Mouse (Mus musculus) MEL (cell line): ENCODE data around the gene Marcks. TPM values are rescaled to one million over a fixed set of nuclear protein-coding genes. Genes with fewer than 3 reads are reported as not detected.

ENCODE experiments used
- DNase-seq: peaks from one replicate; pipeline ENCODE4 v3.0.0; 2011; ENCODE audit warnings: low read depth, low spot score
- H3K27ac ChIP-seq: 2 replicates; pipeline ENCODE4 v1.5.1; 2012; ENCODE audit warnings: low read depth, mild to moderate bottlenecking, control low read depth, low read length, moderate library complexity; ENCODE audit not compliant: control insufficient read depth
- H3K27me3 ChIP-seq, 2 experiments: fragments of 150-350 bp in 1 of 2; sonication (generic) in 1 of 2; 2 replicates each; pipeline ENCODE4 v1.6.1; 2012; ENCODE audit warnings: low read length in 2 of 2, mild to moderate bottlenecking in 2 of 2, improper control_type of control experiment in 1 of 2, moderate library complexity in 1 of 2; ENCODE audit not compliant: insufficient read depth in 2 of 2, control insufficient read depth in 1 of 2
- H3K36me3 ChIP-seq, 2 experiments: 2 replicates each; pipeline ENCODE4 v1.6.1; 2012 to 2014; ENCODE audit warnings: low read length in 2 of 2, improper control_type of control experiment in 1 of 2, inconsistent platforms in 1 of 2, mild to moderate bottlenecking in 1 of 2; ENCODE audit not compliant: insufficient read depth in 2 of 2, control insufficient read depth in 1 of 2
- H3K4me1 ChIP-seq, 2 experiments: fragments of 150-350 bp in 1 of 2; sonication (generic) in 1 of 2; 2 replicates each; pipeline ENCODE4 v1.6.1; 2012; ENCODE audit warnings: low read length in 2 of 2, improper control_type of control experiment in 1 of 2, mild to moderate bottlenecking in 1 of 2; ENCODE audit not compliant: insufficient read depth in 2 of 2, control insufficient read depth in 1 of 2
- H3K4me3 ChIP-seq, 2 experiments: fragments of 150-350 bp in 1 of 2; sonication (generic) in 1 of 2; 2 replicates each; pipeline ENCODE4 v1.5.1; 2012; ENCODE audit warnings: low read depth in 2 of 2, low read length in 2 of 2, mild to moderate bottlenecking in 2 of 2, moderate library complexity in 2 of 2, control low read depth in 1 of 2, improper control_type of control experiment in 1 of 2; ENCODE audit not compliant: control insufficient read depth in 1 of 2, insufficient read depth in 1 of 2
- H3K79me2 ChIP-seq: 2 replicates; pipeline ENCODE4 v1.6.1; 2012; ENCODE audit warnings: mild to moderate bottlenecking, low read length, moderate library complexity; ENCODE audit not compliant: control insufficient read depth, poor library complexity, insufficient read depth
- H3K9ac ChIP-seq: 2 replicates; pipeline ENCODE4 v1.6.1; 2012; ENCODE audit warnings: low read depth, mild to moderate bottlenecking, control low read depth, low read length, moderate library complexity; ENCODE audit not compliant: control insufficient read depth, poor library complexity, severe bottlenecking
- H3K9me3 ChIP-seq: fragments of 150-350 bp; sonication (generic); replicated peaks from 2 replicates; pipeline ENCODE4 v1.6.1; 2012; ENCODE audit warnings: mild to moderate bottlenecking, low read length, improper control_type of control experiment, moderate library complexity; ENCODE audit not compliant: insufficient read depth
- BHLHE40 ChIP-seq: IDR thresholded peaks from 2 replicates; pipeline ENCODE4 v1.6.1; 2012; ENCODE audit warnings: low read depth, mild to moderate bottlenecking, inconsistent platforms, low read length, improper control_type of control experiment, borderline replicate concordance
- CHD2 ChIP-seq: IDR thresholded peaks from 2 replicates; pipeline ENCODE4 v1.6.1; 2011; ENCODE audit warnings: low read length, improper control_type of control experiment
- RAD21 ChIP-seq: IDR thresholded peaks from 2 replicates; pipeline ENCODE4 v1.6.1; 2011; ENCODE audit warnings: mild to moderate bottlenecking, low read depth, low read length, improper control_type of control experiment
- SIN3A ChIP-seq: IDR thresholded peaks from 2 replicates; pipeline ENCODE4 v1.6.1; 2012; ENCODE audit warnings: low read length, improper control_type of control experiment, inconsistent platforms
- ZKSCAN1 ChIP-seq: IDR thresholded peaks from 2 replicates; pipeline ENCODE4 v1.6.1; 2012; ENCODE audit warnings: low read depth, mild to moderate bottlenecking, inconsistent platforms, low read length, improper control_type of control experiment, moderate library complexity
- ZMIZ1 ChIP-seq: IDR thresholded peaks from 2 replicates; pipeline ENCODE4 v1.6.1; 2012; ENCODE audit warnings: low read depth, mild to moderate bottlenecking, inconsistent platforms, low read length, improper control_type of control experiment, moderate library complexity
- polyA plus RNA-seq, 2 experiments: library from polyadenylated mRNA; stranded (reverse) in 1 of 2; unstranded in 1 of 2; fragments of >175 nt in 1 of 2; fragments of >200 nt in 1 of 2; gene quantifications; 2 replicates each; pipeline versions ENCODE4 v1.2.1 to v1.2.4; 2012; ENCODE audit warnings: low replicate concordance in 2 of 2, low read depth in 1 of 2; ENCODE audit not compliant: insufficient read length in 2 of 2, insufficient read depth in 1 of 2, missing spikeins in 1 of 2
- total RNA-seq: library from RNA; depleted of rRNA; stranded (reverse); fragments of 300-350 nt; gene quantifications from 2 replicates; pipeline ENCODE4 v1.2.3, GENCODE M21; 2012

Gene Marcks
- total and polyA plus RNA-seq, 3 experiments = not detected

- Histone ChIP-seq H3K9ac (no peak overlapping the region), H3K4me3 (no peak overlapping the region), H3K9me3 (no peaks in the 10 kb centered on the region), H3K4me1 (no peaks in the 10 kb centered on the region), H3K27ac (no peak overlapping the region), H3K36me3 (no peaks in the 10 kb centered on the region), H3K27me3 (no peaks in the 10 kb centered on the region), H3K79me2 (no peaks in the 10 kb centered on the region)
- TF ChIP-seq RAD21 (no peak), ZKSCAN1 (no peak)
- no peak for DNase-seq
These were observed 2.6 kb downstream of the Marcks start for GRCm38 (mm10) chr10:37135951-37136751.

DNA sequence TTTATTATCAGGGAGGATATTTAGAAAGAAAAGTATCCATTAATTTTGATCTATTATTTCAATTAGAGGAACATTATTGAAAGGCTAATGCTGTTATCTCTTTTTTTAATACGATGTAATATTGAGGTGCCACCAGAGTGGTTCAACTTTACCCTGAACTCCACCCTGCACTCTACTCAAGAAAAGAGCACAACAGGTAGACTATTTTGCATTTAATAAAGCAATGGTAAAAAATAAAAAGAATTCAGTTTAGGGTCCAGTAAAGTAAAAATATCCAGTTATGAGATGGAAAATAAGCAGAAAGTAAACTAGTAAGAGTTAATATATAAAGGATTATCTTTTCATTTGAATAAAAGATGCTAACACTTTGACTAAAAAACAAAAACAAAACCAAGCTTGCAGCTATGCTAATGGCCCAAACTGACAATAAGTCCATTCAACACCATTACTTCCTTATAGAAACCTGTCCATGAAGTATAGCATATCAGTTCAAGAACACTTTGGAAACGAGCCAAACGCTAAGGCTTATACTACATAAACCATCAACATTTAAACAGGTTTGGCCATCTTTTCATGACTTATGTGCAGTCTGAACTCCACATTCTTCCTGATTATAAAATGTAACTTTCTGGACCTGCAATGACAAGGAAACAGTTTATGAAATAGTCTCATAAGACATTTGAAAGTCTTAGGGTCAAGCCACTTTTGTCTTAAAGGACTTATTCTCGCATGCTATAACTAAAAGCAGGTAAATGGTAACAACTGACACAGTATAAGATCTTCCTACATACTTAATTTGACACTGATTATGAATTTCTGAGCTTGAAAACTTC is 4.6 kb downstream of the Marcks start:
- H3K27ac ChIP-seq = no peak overlapping the region
- H3K27me3 ChIP-seq = no peaks in the 10 kb centered on the region
- no peaks in the 10 kb centered on the region for H3K79me2 ChIP-seq
- no peak overlapping the region for H3K4me3 ChIP-seq
- H3K36me3 ChIP-seq = no peaks in the 10 kb centered on the region
- H3K4me1 ChIP-seq = no peaks in the 10 kb centered on the region
- no peak for DNase-seq
- TF ChIP-seq CHD2 = no peak
- TF ChIP-seq SIN3A = no peak
- no peak for TF ChIP-seq BHLHE40
- no peak for TF ChIP-seq ZMIZ1
- TF ChIP-seq, all 39 proteins: peak for 0
- Histone ChIP-seq H3K9ac (no peak overlapping the region), H3K9me3 (no peaks in the 10 kb centered on the region)

DNA sequence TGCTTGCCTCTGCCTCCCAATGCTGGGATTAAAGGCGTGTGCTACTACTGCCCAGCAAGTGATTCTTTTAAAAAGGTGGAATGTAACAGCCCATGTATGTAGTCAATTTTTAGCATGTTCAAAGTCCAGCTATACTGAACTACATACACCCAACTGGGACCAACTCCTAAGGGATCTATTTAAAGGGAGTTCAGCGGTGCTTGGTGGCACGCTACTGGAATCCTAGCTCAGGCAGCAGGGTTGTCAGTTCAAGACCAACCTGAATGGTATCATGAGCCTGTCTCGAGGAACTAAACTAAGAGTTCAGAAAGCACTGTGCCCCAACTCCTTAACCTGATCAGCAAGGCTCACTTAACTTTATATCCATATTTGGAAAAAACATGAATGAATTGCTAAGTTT is 6.0 kb downstream of the Marcks start:
- H3K4me1 ChIP-seq = no peaks in the 10 kb centered on the region
- TF ChIP-seq RAD21 = no peak
- no peak overlapping the region for H3K9ac ChIP-seq
- H3K4me3 ChIP-seq = no peak overlapping the region
- no peaks in the 10 kb centered on the region for H3K36me3 ChIP-seq
- H3K27ac ChIP-seq = no peak overlapping the region
- no peaks in the 10 kb centered on the region for H3K9me3 ChIP-seq
- no peaks in the 10 kb centered on the region for H3K79me2 ChIP-seq
- DNase-seq = no peak
- H3K27me3 ChIP-seq = no peaks in the 10 kb centered on the region
